Mouse (Mus musculus) forebrain, embryonic 13.5 days (tissue): ENCODE measurements around the gene Pcp4. TPM values are rescaled to one million over a fixed set of nuclear protein-coding genes. Genes with fewer than 3 reads are reported as not detected.

Experiments used
- ATAC-seq: fragments of 200-750 bp; cut with Nextera tagmentation; 2 replicates; pipeline ENCODE4 v1.8.0; 2017
- H3K27ac ChIP-seq: fragments of 300-500 bp; sonication (generic); 2 replicates; pipeline ENCODE4 v1.5.1; 2015; ENCODE audit warnings: inconsistent platforms, mild to moderate bottlenecking, moderate library complexity
- H3K27me3 ChIP-seq: fragments of 300-500 bp; sonication (generic); 2 replicates; pipeline ENCODE4 v1.6.1; 2015; ENCODE audit warnings: mild to moderate bottlenecking, inconsistent platforms
- H3K36me3 ChIP-seq: fragments of 300-500 bp; sonication (generic); 2 replicates; pipeline ENCODE4 v1.6.1; 2015; ENCODE audit warnings: mild to moderate bottlenecking, inconsistent platforms; ENCODE audit not compliant: poor library complexity, severe bottlenecking
- H3K4me1 ChIP-seq: fragments of 300-500 bp; sonication (generic); 2 replicates; pipeline ENCODE4 v1.6.1; 2015; ENCODE audit warnings: inconsistent platforms
- H3K4me2 ChIP-seq: fragments of 300-500 bp; sonication (generic); 2 replicates; pipeline ENCODE4 v1.6.1; 2015; ENCODE audit warnings: inconsistent platforms, mild to moderate bottlenecking, moderate library complexity
- H3K4me3 ChIP-seq: fragments of 300-500 bp; sonication (generic); 2 replicates; pipeline ENCODE4 v1.5.1; 2015; ENCODE audit warnings: mild to moderate bottlenecking, inconsistent platforms
- H3K9ac ChIP-seq: fragments of 300-500 bp; sonication (generic); 2 replicates; pipeline ENCODE4 v1.6.1; 2015; ENCODE audit warnings: mild to moderate bottlenecking, inconsistent platforms
- H3K9me3 ChIP-seq: fragments of 300-500 bp; sonication (generic); replicated peaks from 2 replicates; pipeline ENCODE4 v1.6.1; 2016; ENCODE audit warnings: inconsistent platforms
- whole genome bisulfite sequencing: fragments of 180-500 bp; shearing (Covaris S2); methylation state at CpG from one replicate; pipeline ENCODE4 v1.1.7; 2015; 5-methylcytosine and 5-hydroxymethylcytosine counted together
- polyA plus RNA-seq: library from polyadenylated mRNA; unstranded; fragments of >200 nt; fragmentation: Nextera tagmentation; extraction: Ambion mirVana; gene quantifications from 2 replicates; pipeline ENCODE4 v1.2.1, GENCODE M21; 2015

Pcp4 gene
- polyA plus RNA-seq, 1 experiment from 2014 or later, result 86.1 TPM

GRCm38 (mm10) chr16:96536426-96536825 lies 69.0 kb downstream of the Pcp4 start:
- H3K27me3 ChIP-seq, result no peaks in the 10 kb centered on the region
- no peak overlapping the region for H3K4me3 ChIP-seq
- H3K36me3 ChIP-seq, result no peaks in the 10 kb centered on the region
- no peaks in the 10 kb centered on the region for H3K9me3 ChIP-seq
- H3K4me1 ChIP-seq, result peaks cover 3% of the 10 kb centered on the region; the same call in 1 of the 2 replicates
- no peak for ATAC-seq
- no peak overlapping the region for H3K27ac ChIP-seq
- no peak overlapping the region for H3K9ac ChIP-seq
- H3K4me2 ChIP-seq, result no peak overlapping the region

GRCm38 (mm10) chr16:96539091-96539490 lies 71.7 kb downstream of the Pcp4 start:
- ATAC-seq, result no peak
- Histone ChIP-seq H3K36me3 (no peaks in the 10 kb centered on the region), H3K27me3 (no peaks in the 10 kb centered on the region), H3K9ac (no peak overlapping the region), H3K4me1 (peaks cover 3% of the 10 kb centered on the region; the same call in 1 of the 2 replicates), H3K27ac (no peak overlapping the region), H3K4me3 (no peak overlapping the region), H3K4me2 (no peak overlapping the region), H3K9me3 (no peaks in the 10 kb centered on the region)
- WGBS, result 83% methylated on average over 4 of the region's 4 CpGs

- no peaks in the 10 kb centered on the region for H3K36me3 ChIP-seq
- H3K9me3 ChIP-seq, result no peaks in the 10 kb centered on the region
- H3K4me1 ChIP-seq, result peaks cover 3% of the 10 kb centered on the region; the same call in 1 of the 2 replicates
- H3K9ac ChIP-seq, result no peak overlapping the region
- H3K4me3 ChIP-seq, result no peak overlapping the region
- H3K27ac ChIP-seq, result no peak overlapping the region
- WGBS, result 56% methylated on average over 2 of the region's 2 CpGs
- no peak overlapping the region for H3K4me2 ChIP-seq
- H3K27me3 ChIP-seq, result no peaks in the 10 kb centered on the region
- ATAC-seq, result no peak
Observed at GRCm38 (mm10) chr16:96541056-96541455, 73.7 kb downstream of the Pcp4 start.

- WGBS, result 78% methylated on average over 2 of the region's 2 CpGs
- Histone ChIP-seq H3K4me2 (no peak overlapping the region), H3K27me3 (no peaks in the 10 kb centered on the region), H3K4me3 (no peak overlapping the region), H3K9me3 (no peaks in the 10 kb centered on the region), H3K27ac (no peak overlapping the region), H3K36me3 (no peaks in the 10 kb centered on the region), H3K4me1 (no peaks in the 10 kb centered on the region), H3K9ac (no peak overlapping the region)
- no peak for ATAC-seq
Observed at GRCm38 (mm10) chr16:96552680-96553079, 85.3 kb downstream of the Pcp4 start.

- ATAC-seq, result no peak
- WGBS, result 77% methylated on average over 4 of the region's 4 CpGs
- Histone ChIP-seq H3K4me1 (no peaks in the 10 kb centered on the region), H3K4me2 (no peak overlapping the region), H3K27ac (no peak overlapping the region), H3K9ac (no peak overlapping the region), H3K27me3 (no peaks in the 10 kb centered on the region), H3K4me3 (no peak overlapping the region), H3K36me3 (no peaks in the 10 kb centered on the region), H3K9me3 (no peaks in the 10 kb centered on the region)
Observed at GRCm38 (mm10) chr16:96555412-96555811, 88.0 kb downstream of the Pcp4 start.

- H3K4me2 ChIP-seq, result no peak overlapping the region
- no peak for ATAC-seq
- no peak overlapping the region for H3K9ac ChIP-seq
- no peak overlapping the region for H3K27ac ChIP-seq
- H3K4me1 ChIP-seq, result no peaks in the 10 kb centered on the region
- no peaks in the 10 kb centered on the region for H3K9me3 ChIP-seq
- 92% methylated on average over 3 of the region's 3 CpGs for WGBS
- H3K36me3 ChIP-seq, result no peaks in the 10 kb centered on the region
- no peak overlapping the region for H3K4me3 ChIP-seq
- no peaks in the 10 kb centered on the region for H3K27me3 ChIP-seq
Observed at GRCm38 (mm10) chr16:96556621-96557020, 89.2 kb downstream of the Pcp4 start.

- H3K27ac ChIP-seq, result no peak overlapping the region
- ATAC-seq, result no peak
- H3K9ac ChIP-seq, result no peak overlapping the region
- H3K36me3 ChIP-seq, result no peaks in the 10 kb centered on the region
- H3K9me3 ChIP-seq, result no peaks in the 10 kb centered on the region
- no peak overlapping the region for H3K4me3 ChIP-seq
- no peaks in the 10 kb centered on the region for H3K4me1 ChIP-seq
- WGBS, result 96% methylated on average over 1 of the region's 1 CpGs
- no peaks in the 10 kb centered on the region for H3K27me3 ChIP-seq
- H3K4me2 ChIP-seq, result no peak overlapping the region
Observed at GRCm38 (mm10) chr16:96558341-96558740, 90.9 kb downstream of the Pcp4 start.

- no peaks in the 10 kb centered on the region for H3K36me3 ChIP-seq
- H3K4me3 ChIP-seq, result no peak overlapping the region
- H3K9ac ChIP-seq, result no peak overlapping the region
- H3K4me2 ChIP-seq, result no peak overlapping the region
- no peaks in the 10 kb centered on the region for H3K27me3 ChIP-seq
- no peaks in the 10 kb centered on the region for H3K9me3 ChIP-seq
- H3K4me1 ChIP-seq, result peaks cover 6% of the 10 kb centered on the region
- no peak for ATAC-seq
- H3K27ac ChIP-seq, result no peak overlapping the region
Observed at GRCm38 (mm10) chr16:96559796-96560195, 92.4 kb downstream of the Pcp4 start.

- Histone ChIP-seq H3K27me3 (no peaks in the 10 kb centered on the region), H3K27ac (peak overlapping the region; percentile 15; the same call in 1 of the 2 replicates), H3K4me1 (peaks cover 6% of the 10 kb centered on the region), H3K9me3 (no peaks in the 10 kb centered on the region), H3K4me2 (no peak overlapping the region), H3K4me3 (no peak overlapping the region), H3K36me3 (no peaks in the 10 kb centered on the region), H3K9ac (no peak overlapping the region)
- ATAC-seq, result peak; percentile 57; the same call in 1 of the 2 replicates
- WGBS, result 21% methylated on average over 8 of the region's 8 CpGs
Observed at GRCm38 (mm10) chr16:96563350-96564257, 96.2 kb downstream of the Pcp4 start.

- H3K9ac ChIP-seq, result no peak overlapping the region
- peaks cover 6% of the 10 kb centered on the region for H3K4me1 ChIP-seq
- no peaks in the 10 kb centered on the region for H3K27me3 ChIP-seq
- no peak for ATAC-seq
- 68% methylated on average over 3 of the region's 3 CpGs for WGBS
- no peak overlapping the region for H3K27ac ChIP-seq
- no peaks in the 10 kb centered on the region for H3K9me3 ChIP-seq
- no peak overlapping the region for H3K4me3 ChIP-seq
- no peak overlapping the region for H3K4me2 ChIP-seq
- H3K36me3 ChIP-seq, result no peaks in the 10 kb centered on the region
Observed at GRCm38 (mm10) chr16:96567428-96567827, 100.0 kb downstream of the Pcp4 start.
